Mouse (Mus musculus) large intestine, adult 2 months (tissue): ENCODE results near the gene Fam189a1. TPM values are rescaled to one million over a fixed set of nuclear protein-coding genes. Genes with fewer than 3 reads are reported as not detected.
A peak's percentile ranks its signal among the peaks of the same experiment; 100 is the strongest.

Source experiments
- DNase-seq: peaks from one replicate; pipeline ENCODE4 v3.0.0-alpha.2; 2012; ENCODE audit warnings: low read depth, low spot score
- WGBS: fragments of 180-500 bp; shearing (Covaris S2); methylation state at CpG from one replicate; pipeline ENCODE4 v1.1.7; 2018; 5-methylcytosine and 5-hydroxymethylcytosine counted together
- polyA plus RNA-seq: library from polyadenylated mRNA; depleted of rRNA; stranded (reverse); fragments of >200 nt; gene quantifications from 2 replicates; pipeline ENCODE4 v1.2.3, GENCODE M21; 2012

Gene Fam189a1
- polyA plus RNA-seq, 1 experiment: 2.3 TPM

GRCm38 (mm10) chr7:64855389-64855927 is 300.9 kb downstream of the Fam189a1 start:
- no peak for DNase-seq
- 84% methylated on average over 5 of the region's 10 CpGs for WGBS

DNA sequence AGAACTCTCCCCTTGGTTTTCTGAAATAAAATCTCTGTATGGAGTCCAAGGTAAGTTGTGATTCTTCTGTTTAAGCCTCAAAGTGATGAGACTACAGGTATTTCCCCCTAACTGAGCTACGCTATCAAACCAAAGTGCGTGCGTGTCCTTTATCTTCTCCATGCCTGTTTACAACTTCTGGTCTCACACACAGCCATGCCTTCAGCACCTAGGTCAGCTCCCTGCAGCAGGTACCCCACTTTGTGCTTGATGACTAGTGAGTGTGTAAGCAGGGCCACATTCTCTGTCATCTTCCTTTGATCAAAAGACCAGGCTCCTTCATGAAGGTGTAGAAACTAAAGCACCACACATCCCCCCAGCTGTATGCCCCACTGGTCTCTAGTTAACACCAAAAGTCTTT is 305.6 kb downstream of the Fam189a1 start:
- WGBS: 23% methylated on average over 3 of the region's 3 CpGs
- no peak for DNase-seq

- WGBS: 86% methylated on average over 5 of the region's 5 CpGs
- no peak for DNase-seq
Observed at GRCm38 (mm10) chr7:64847366-64847899, 308.9 kb downstream of the Fam189a1 start.

- 75% methylated on average over 3 of the region's 3 CpGs for WGBS
- DNase-seq: no peak
Observed at GRCm38 (mm10) chr7:64846061-64846460, 310.3 kb downstream of the Fam189a1 start.

DNA sequence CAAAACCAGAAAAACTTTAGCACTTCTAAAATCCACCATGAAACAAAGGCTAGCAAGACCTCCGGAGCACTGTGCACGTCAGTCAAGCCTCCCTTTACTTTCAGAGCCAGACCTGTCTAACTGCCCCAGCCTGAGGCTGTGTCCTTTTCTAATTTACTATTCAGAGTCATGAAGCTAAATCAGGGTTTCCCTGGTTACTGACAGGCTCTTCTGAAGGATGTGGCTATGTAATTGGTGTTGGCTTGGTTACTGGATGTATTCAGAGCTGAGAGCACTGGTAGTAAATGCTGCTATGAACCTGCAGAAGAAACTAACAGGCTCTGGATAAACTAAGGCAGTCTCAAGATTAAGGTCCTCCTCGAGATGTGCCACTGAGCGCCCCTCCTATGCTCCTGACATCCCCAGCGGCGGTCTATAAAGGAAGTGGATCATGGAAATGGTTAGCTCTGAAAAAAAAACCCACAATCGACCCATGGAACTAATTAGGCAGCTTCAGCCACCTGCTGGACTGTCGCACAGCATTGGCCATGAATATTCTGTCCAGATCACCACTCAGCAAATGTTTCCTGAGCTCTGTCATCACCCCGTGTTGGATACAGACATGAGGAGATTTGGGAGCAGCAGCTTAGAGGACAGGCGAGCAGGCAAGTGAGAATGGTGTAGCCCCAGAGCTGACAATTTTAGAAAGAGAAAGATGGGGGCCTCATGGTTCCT is 315.3 kb downstream of the Fam189a1 start:
- DNase-seq: no peak
- 83% methylated on average over 10 of the region's 10 CpGs for WGBS

- WGBS: 56% methylated on average over 1 of the region's 1 CpGs
- no peak for DNase-seq
Observed at GRCm38 (mm10) chr7:64840576-64840895, 315.8 kb downstream of the Fam189a1 start.

DNA sequence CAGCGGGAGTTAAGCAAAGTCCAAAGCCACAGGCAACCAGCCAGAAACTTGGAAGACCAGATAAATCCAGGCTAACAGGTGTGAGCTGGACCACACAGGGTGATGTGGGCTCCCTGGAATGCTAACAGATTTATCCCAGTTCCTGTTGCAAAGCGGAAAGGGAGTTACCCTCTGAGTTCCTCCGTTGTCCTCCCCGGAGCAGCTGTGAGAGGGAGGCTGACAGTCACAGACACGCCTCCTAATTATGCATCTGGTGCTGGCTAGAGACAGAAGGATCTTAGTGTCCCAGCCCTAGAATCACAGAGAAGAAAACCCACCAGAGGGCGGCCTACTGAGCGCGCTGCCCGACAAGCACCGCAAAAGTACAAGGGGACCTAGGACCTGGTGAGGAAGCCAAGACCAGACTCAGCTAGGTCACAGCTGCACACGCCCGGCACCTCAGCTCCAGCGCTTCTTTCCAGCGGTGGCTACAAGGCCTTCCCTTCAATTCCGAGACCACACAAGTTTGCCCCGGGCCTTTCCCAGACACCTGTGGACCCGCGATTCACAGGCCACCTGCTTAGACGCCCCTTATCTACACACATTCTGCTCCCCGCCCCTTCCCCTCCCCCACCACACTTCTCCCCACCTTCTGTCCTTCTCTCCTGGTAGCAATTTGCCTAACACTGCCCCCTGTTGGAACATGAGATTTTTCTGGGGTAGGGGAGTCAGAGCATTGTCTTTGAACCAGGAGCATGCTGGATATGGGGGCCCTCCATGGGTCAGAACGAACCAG is 316.4 kb downstream of the Fam189a1 start:
- DNase-seq: peak; percentile 13

DNA sequence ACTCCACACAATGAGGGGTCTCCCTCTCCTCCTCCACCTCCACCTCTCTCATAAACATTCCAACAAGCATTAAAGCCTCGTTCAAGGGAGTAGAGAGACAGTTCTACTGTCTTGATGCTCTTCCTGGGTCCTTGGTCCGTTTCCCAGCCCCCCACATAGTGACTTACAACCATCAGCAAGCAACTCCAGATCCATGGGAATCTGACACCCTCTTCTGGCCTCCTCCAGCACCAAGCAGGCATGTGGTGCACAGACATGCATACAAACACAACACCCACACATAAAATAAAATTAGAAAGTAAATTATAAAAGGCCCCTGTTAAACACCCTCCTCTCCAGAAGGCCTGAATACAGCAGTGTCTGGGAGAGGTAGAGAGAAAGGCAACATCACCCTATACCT is 317.1 kb downstream of the Fam189a1 start:
- 51% methylated on average over 2 of the region's 2 CpGs for WGBS
- no peak for DNase-seq

More for the DNA sequence above, 316.4 kb downstream of the Fam189a1 start:
- WGBS: 3% methylated on average over 21 of the region's 21 CpGs

DNA sequence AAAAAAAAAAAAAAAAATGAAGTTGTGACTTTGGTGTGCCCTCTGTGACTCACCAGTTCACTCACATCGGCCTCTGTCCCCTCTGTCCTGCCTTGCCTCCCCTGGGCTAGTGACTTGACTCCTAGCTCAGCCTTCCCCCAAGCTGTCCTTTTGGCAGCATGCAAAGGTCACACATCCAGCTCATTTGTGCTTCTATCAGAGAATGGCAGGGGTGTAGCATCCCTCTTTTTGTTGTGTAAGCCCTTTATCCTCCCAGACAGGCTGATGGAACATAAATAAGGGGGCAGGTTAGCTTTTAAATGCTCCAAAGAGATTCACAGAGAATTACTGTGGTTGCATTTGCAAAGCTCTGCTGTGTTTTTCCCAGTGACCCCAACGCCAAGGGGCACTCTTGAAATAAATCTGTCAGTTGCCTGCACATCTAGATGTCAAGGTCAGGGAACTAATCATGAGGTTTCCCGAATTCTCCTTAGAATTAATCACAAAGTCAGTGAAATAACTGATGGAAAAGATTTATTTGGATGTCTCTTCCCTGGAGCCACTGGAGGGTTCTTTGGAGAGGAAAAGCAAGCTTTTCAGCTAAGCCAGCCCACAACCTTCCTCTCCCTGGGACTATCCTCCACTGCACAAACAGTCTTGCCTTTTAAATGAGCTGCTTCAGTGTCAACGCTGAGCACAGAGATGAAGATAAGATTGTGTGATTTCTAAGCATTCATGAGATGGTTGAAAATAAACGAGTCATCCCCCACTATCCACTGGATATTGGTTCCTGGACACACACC is 326.0 kb downstream of the Fam189a1 start:
- WGBS: 24% methylated on average over 5 of the region's 5 CpGs
- DNase-seq: no peak

DNA sequence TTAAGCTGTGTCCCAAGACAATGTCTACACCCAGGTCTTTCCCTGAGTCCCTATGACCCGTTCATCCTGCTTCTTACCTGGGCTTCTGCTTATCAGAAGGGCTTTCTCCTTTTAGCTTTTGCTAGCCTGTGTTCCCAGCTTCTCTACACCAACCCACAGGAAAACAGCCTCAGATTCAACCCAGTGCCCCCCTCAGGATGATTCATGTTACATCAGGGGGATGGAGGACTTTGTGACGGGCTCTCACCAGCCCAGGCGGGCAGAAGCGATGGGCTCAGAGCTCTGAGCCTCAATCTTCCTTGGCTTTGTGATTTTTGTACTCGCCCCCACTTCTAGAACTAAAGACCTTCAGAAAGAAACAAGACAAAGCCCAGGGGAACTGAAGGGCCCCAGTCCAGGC is 335.3 kb downstream of the Fam189a1 start:
- DNase-seq: no peak
- 92% methylated on average over 5 of the region's 5 CpGs for WGBS

GRCm38 (mm10) chr7:64819683-64820082 is 336.7 kb downstream of the Fam189a1 start:
- DNase-seq: no peak
- 81% methylated on average over 9 of the region's 9 CpGs for WGBS

- DNase-seq: no peak
- WGBS: 65% methylated on average over 6 of the region's 6 CpGs
Observed at GRCm38 (mm10) chr7:64808876-64809275, 347.5 kb downstream of the Fam189a1 start.

DNA sequence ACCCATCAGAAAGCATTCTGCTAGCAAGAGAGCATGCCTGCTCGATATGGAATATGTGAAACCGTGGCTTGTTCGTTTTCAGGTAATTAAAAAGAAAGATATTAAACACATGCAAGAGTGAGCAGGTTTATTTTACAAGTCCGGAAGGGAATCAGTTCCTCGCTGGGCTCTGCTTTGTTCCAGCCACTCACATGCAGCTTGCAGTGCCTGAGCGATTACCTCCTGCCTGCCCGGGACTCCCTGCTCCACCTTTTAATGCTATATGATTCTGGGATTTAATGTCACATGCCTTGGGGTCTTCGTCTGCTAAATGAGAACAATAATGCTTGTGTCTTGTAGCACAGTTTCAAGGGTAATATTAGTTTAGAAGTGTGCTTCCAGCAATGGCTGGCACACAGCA is 351.3 kb downstream of the Fam189a1 start:
- WGBS: 81% methylated on average over 8 of the region's 8 CpGs
- DNase-seq: no peak

DNA sequence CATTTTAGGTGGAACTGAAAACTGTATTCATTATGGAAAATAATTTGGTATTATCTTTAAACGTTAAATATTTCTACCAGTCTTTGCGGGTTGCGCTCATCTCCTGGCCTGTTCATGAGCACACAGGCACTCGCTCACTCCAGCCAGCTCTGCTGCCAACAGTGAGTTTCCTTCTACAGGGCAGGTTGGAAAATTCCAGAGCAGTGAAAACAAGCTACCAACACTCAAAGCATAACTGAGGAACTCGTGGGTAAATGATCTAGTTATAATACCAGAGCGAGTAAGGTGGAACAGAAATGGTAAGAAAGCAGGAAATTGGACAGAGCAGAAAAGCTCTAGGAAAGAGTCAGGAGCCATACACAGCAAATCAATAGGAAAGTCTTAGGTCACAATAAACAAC is 360.8 kb downstream of the Fam189a1 start:
- no peak for DNase-seq
- 75% methylated on average over 6 of the region's 6 CpGs for WGBS

GRCm38 (mm10) chr7:64792031-64792430 is 364.3 kb downstream of the Fam189a1 start:
- no peak for DNase-seq
- 42% methylated on average over 8 of the region's 8 CpGs for WGBS

- no peak for DNase-seq
- 74% methylated on average over 9 of the region's 9 CpGs for WGBS
Observed at GRCm38 (mm10) chr7:64791145-64791544, 365.2 kb downstream of the Fam189a1 start.

DNA sequence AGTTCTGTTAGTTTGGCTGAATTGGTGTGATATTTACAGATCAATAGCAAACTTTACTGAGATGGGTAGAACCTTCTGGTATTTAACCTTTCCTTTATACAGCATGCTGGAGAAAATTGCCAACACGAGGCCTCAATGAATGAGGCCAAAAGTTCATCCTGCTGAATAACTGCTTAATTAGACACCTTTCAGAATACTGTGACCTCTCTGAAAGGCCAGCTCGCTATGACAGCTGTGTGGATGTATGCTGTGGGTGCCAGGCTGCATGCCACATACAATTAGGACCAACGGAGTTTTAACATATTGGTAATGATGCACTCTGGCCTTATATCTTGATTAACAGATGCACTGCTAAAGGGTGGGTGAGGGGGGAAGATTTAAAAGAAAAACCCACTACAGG is 371.3 kb downstream of the Fam189a1 start:
- WGBS: 72% methylated on average over 3 of the region's 3 CpGs
- no peak for DNase-seq

DNA sequence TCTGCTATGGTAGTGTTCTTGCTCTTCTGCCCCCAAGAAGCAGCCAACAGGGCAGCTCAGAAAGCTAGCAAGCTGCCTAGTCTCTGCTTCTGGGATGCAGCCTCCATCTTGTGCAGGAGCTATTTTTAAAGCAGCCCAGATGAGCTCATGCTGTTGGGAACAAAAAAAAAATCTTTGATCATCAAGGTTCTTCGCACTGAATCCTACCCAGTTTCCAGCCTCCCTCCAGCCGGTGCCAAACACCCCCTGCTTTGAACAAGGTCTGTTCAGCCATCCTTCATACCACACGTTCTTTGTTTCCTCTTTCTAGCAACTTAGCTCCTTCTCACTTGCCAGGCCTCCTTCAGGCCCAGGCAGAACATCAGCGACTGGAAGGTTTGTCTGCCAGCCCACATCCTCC is 376.9 kb downstream of the Fam189a1 start:
- WGBS: 75% methylated on average over 4 of the region's 4 CpGs
- DNase-seq: no peak

GRCm38 (mm10) chr7:64776708-64777489 is 379.5 kb downstream of the Fam189a1 start:
- DNase-seq: no peak
- 70% methylated on average over 13 of the region's 13 CpGs for WGBS
